Mouse (Mus musculus) E14TG2a.4 (cell line): ENCODE data around the gene Fam186a.

Experiments
- CTCF ChIP-seq: conservative IDR thresholded peaks from 2 replicates; pipeline ENCODE4 v1.5.1; 2014; ENCODE audit warnings: low read length
- NANOG ChIP-seq: IDR thresholded peaks from 2 replicates; pipeline ENCODE4 v1.6.1; 2014; ENCODE audit warnings: borderline replicate concordance, low read length, mixed read lengths

DNA sequence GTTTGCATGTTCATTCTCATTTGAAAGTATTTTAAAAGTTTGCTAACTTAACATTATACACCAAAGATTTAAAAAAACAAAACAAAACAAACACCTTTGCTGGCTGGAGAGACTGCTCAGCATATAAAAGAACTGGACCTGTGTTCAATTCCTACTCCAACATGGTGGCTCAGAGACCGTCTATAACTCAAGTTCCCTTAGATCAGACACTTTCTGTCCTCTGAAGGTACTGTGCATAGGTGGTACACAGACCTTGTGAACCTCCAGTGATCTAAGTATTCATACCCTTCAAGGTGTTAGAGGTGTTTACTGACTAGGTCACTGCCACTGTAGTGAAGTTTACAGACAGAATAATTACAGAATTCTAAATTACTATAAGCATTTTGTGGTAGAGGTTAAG, 12.4 kb upstream of the Fam186a start:
- TF ChIP-seq CTCF, result no peak
- no peak for TF ChIP-seq NANOG
